Mouse (Mus musculus) olfactory bulb, adult 2 months (tissue): ENCODE measurements around the gene Gm17359.

Source experiments
- CTCF ChIP-seq: fragments of 200-500 bp; IDR thresholded peaks from 2 replicates; pipeline ENCODE4 v1.5.1; 2012; ENCODE audit warnings: low read depth, mild to moderate bottlenecking, low read length, moderate library complexity; ENCODE audit not compliant: insufficient read depth
- POLR2A ChIP-seq: fragments of 200-500 bp; IDR thresholded peaks from 2 replicates; pipeline ENCODE4 v1.6.1; 2012; ENCODE audit warnings: mild to moderate bottlenecking, low read depth, low read length, moderate library complexity; ENCODE audit not compliant: insufficient read depth

GRCm38 (mm10) chr3:79440976-79441491, 104.6 kb downstream of the Gm17359 start:
- TF ChIP-seq CTCF (no peak), POLR2A (no peak)
